In the genomic region with DNA sequence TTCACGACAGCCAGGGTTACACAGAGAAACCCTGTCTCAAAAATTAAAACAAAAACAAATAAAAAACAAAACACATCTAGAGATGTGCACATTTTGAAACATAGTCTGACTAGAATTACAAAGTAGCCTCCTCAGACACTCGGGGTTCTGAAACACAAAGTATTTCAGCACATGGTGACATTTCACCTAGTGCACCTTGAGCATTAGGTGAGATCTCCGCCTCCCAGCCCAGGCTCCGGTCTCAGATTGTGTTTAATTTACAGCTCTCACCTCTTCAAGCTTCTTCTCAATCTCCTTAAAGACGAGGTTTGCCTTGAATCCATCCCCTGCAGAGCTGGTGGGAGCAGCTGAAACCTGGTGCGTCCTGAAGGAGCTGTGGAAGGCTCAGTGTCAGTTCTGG, we compare ENCODE assay signal across 22 mouse cellular contexts. TPM values are rescaled to one million over a fixed set of nuclear protein-coding genes. Genes with fewer than 3 reads are reported as not detected.
DNase-seq lines count a peak whose midpoint lies in the region; ATAC-seq lines count a peak whose summit lies in the region.
"Had no signal": no experiment of that assay in that cellular context is flagged by ENCODE, and none has a peak within 500 bp of the region (broad histone marks: within the 10 kb centered on the region; RNA-seq: fewer than 3 reads in every experiment).

No protein-coding gene starts in this region.

- 78% methylated on average over 6 of the region's 6 CpGs for WGBS in kidney, embryonic 16.5 days
- 66% methylated on average over 6 of the region's 6 CpGs for WGBS in liver, embryonic 16.5 days (ENCODE audit: insufficient replicate concordance)

- peaks cover 47% of the 10 kb centered on the region for H3K36me3 ChIP-seq in kidney, embryonic 16.5 days (ENCODE audit: insufficient read depth, low read length)
- H3K36me3 ChIP-seq in liver, embryonic 16.5 days (ENCODE audit: control insufficient read depth, insufficient read depth): peaks cover 9% of the 10 kb centered on the region

- H3K27me3 ChIP-seq in kidney, embryonic 16.5 days (ENCODE audit: insufficient read depth, low read length): no peaks in the 10 kb centered on the region
- no peaks in the 10 kb centered on the region for H3K27me3 ChIP-seq in liver, embryonic 16.5 days (ENCODE audit: control insufficient read depth, insufficient read depth, low read depth, low read length)
- H3K27me3 ChIP-seq: forebrain, embryonic 13.5 days; heart, embryonic 15.5 days had no signal

- no peaks in the 10 kb centered on the region for H3K4me1 ChIP-seq in kidney, embryonic 16.5 days (ENCODE audit: insufficient read depth, low read length)
- H3K4me1 ChIP-seq in brown adipose tissue, adult 24 weeks (ENCODE audit: control insufficient read depth, insufficient read depth, insufficient read length, low read length): peaks cover 24% of the 10 kb centered on the region
- peaks cover 5% of the 10 kb centered on the region for H3K4me1 ChIP-seq in liver, embryonic 16.5 days (ENCODE audit: control insufficient read depth, low read depth, low read length)

- no peaks in the 10 kb centered on the region for H3K9me3 ChIP-seq in kidney, embryonic 16.5 days (ENCODE audit: low read length)
- peaks cover 2% of the 10 kb centered on the region for H3K9me3 ChIP-seq in liver, embryonic 16.5 days (replicated peaks; ENCODE audit: control insufficient read depth, low read length)
- H3K9me3 ChIP-seq: embryonic facial prominence, embryonic 10.5 days; forebrain, embryonic 13.5 days; G1E; heart, embryonic 15.5 days had no signal

- H3K4me2 ChIP-seq in kidney, embryonic 16.5 days (replicated peaks; ENCODE audit: low read depth, low read length): no peak overlapping the region
- no peak overlapping the region for H3K4me2 ChIP-seq in liver, embryonic 16.5 days (ENCODE audit: low read depth, low read length)
- H3K4me2 ChIP-seq: forebrain, embryonic 13.5 days; heart, embryonic 11.5 days; heart, embryonic 15.5 days had no signal

- H3K27ac ChIP-seq in kidney, embryonic 16.5 days (ENCODE audit: low read length): no peak overlapping the region
- H3K27ac ChIP-seq in brown adipose tissue, adult 24 weeks (replicated peaks; ENCODE audit: low read depth, low read length): peak overlapping the region; percentile 92
- peak overlapping the region; percentile 51 for H3K27ac ChIP-seq in liver, embryonic 16.5 days (ENCODE audit: low read length)
- H3K27ac ChIP-seq: embryonic facial prominence, embryonic 10.5 days; forebrain, embryonic 13.5 days; heart, adult 2 months; heart, embryonic 15.5 days had no signal

- H3K9ac ChIP-seq in kidney, embryonic 16.5 days (replicated peaks; ENCODE audit: low read length): no peak overlapping the region
- H3K9ac ChIP-seq in liver, embryonic 16.5 days (ENCODE audit: low read depth, low read length): no peak overlapping the region
- H3K9ac ChIP-seq: forebrain, embryonic 13.5 days; forebrain, postnatal 0 days; heart, embryonic 15.5 days had no signal

- no peak for ATAC-seq in kidney, embryonic 16.5 days (ENCODE audit: low FRiP score, low TSS enrichment)
- no peak for ATAC-seq in liver, embryonic 16.5 days (ENCODE audit: low read depth)
- ATAC-seq: CD4-positive, CD25-positive, alpha-beta regulatory T cell, adult 4 months; forebrain, embryonic 13.5 days; forebrain, postnatal 0 days had no signal

- peak; percentile 37 for DNase-seq in kidney, adult 11 months
- DNase-seq in kidney, postnatal 10 days: no peak
- DNase-seq in kidney, postnatal 14 days: peak; percentile 48
- no peak for DNase-seq in left cerebral cortex, adult 9 months (ENCODE audit: low spot score in 2 of 2)
- DNase-seq in cerebellum, adult 11 months: no peak
- DNase-seq: adrenal gland, postnatal 14 days; B cell, adult 2 months; cerebellum, adult 2 months; cerebellum, postnatal 10 days; forebrain, postnatal 0 days; gastrocnemius, postnatal 14 days; heart, adult 2 months; heart, postnatal 14 days had no signal

- no peak overlapping the region for H3K4me3 ChIP-seq in kidney, embryonic 16.5 days (ENCODE audit: low read length)
- H3K4me3 ChIP-seq in brown adipose tissue, adult 24 weeks (ENCODE audit: insufficient read depth, low read depth, low read length): no peak overlapping the region
- H3K4me3 ChIP-seq in liver, embryonic 16.5 days (ENCODE audit: low read depth, low read length): no peak overlapping the region
- H3K4me3 ChIP-seq: embryonic facial prominence, embryonic 10.5 days; forebrain, embryonic 13.5 days; heart, adult 2 months; heart, embryonic 15.5 days had no signal

RNA-seq across cellular contexts. Expression of gene Podn, which starts 32.6 kb away (rescaled TPM):
- polyA plus RNA-seq in kidney, embryonic 16.5 days (2015; fragmentation: Nextera tagmentation; extraction: Ambion mirVana): 0.69 and 0.82 TPM in 2 replicates
- polyA plus RNA-seq in brown adipose tissue, adult 24 weeks (2012; ENCODE audit: insufficient read depth, insufficient read length, missing spikeins): 11.4 and 19.9 TPM in 2 replicates
- 0.14 and 0.30 TPM in 2 replicates for polyA plus RNA-seq in liver, embryonic 16.5 days (2015; fragmentation: Nextera tagmentation; extraction: Ambion mirVana)
- polyA plus RNA-seq: CD4-positive, CD25-positive, alpha-beta regulatory T cell, adult 4 months; G1E had no signal

Comparison
In these comparisons a context has a peak if more than half of its experiments do, and no peak if none do; other contexts are left out.
1. DNase-seq: peak in kidney, adult 11 months (single experiment) and kidney, postnatal 14 days (single experiment); none in kidney, postnatal 10 days (single experiment), left cerebral cortex, adult 9 months (0 of 2) and cerebellum, adult 11 months (single experiment).